Mouse (Mus musculus) midbrain, embryonic 11.5 days (tissue): Measurements from ENCODE around the gene Tmem141. TPM values are rescaled to one million over a fixed set of nuclear protein-coding genes. Genes with fewer than 3 reads are reported as not detected.

ENCODE experiments used
- ATAC-seq: fragments of 200-750 bp; cut with Nextera tagmentation; 2 replicates; pipeline ENCODE4 v1.8.0; 2017; ENCODE audit warnings: moderate TSS enrichment, moderate library complexity; ENCODE audit not compliant: low FRiP score
- DNase-seq: peaks from one replicate; pipeline ENCODE4 v3.0.0; 2015; ENCODE audit warnings: low spot score; ENCODE audit errors: missing footprints
- H3K27ac ChIP-seq: fragments of 300-500 bp; sonication (generic); 2 replicates; pipeline ENCODE4 v1.5.1; 2014; ENCODE audit warnings: low read depth, low read length
- H3K27me3 ChIP-seq: fragments of 300-500 bp; sonication (generic); 2 replicates; pipeline ENCODE4 v1.6.1; 2014; ENCODE audit warnings: mild to moderate bottlenecking, low read length, moderate library complexity, mixed read lengths; ENCODE audit not compliant: control insufficient read depth, insufficient read depth
- H3K36me3 ChIP-seq: fragments of 300-500 bp; sonication (generic); 2 replicates; pipeline ENCODE4 v1.6.1; 2014; ENCODE audit warnings: mild to moderate bottlenecking, low read length, moderate library complexity, mixed read lengths; ENCODE audit not compliant: control insufficient read depth, insufficient read depth
- H3K4me1 ChIP-seq: fragments of 300-500 bp; sonication (generic); 2 replicates; pipeline ENCODE4 v1.6.1; 2014; ENCODE audit warnings: low read length; ENCODE audit not compliant: control insufficient read depth, insufficient read depth
- H3K4me2 ChIP-seq: fragments of 300-500 bp; sonication (generic); 2 replicates; pipeline ENCODE4 v1.6.1; 2014; ENCODE audit warnings: mild to moderate bottlenecking, moderate library complexity
- H3K4me3 ChIP-seq: fragments of 300-500 bp; sonication (generic); 2 replicates; pipeline ENCODE4 v1.5.1; 2014; ENCODE audit warnings: low read depth, low read length
- H3K9ac ChIP-seq: fragments of 300-500 bp; sonication (generic); 2 replicates; pipeline ENCODE4 v1.6.1; 2014; ENCODE audit warnings: low read length
- H3K9me3 ChIP-seq: fragments of 300-500 bp; sonication (generic); 2 replicates; pipeline ENCODE4 v1.6.1; 2016; ENCODE audit warnings: low read length; ENCODE audit not compliant: control insufficient read depth
- WGBS: fragments of 180-500 bp; shearing (Covaris S2); extraction: QIAGEN DNeasy Blood & Tissue Kit; methylation state at CpG from one replicate; pipeline ENCODE4 v1.1.7; 2014; 5-methylcytosine and 5-hydroxymethylcytosine counted together
- polyA plus RNA-seq: library from polyadenylated mRNA; unstranded; fragments of >200 nt; fragmentation: Nextera tagmentation; extraction: Ambion mirVana; gene quantifications from 2 replicates; pipeline ENCODE4 v1.2.1, GENCODE M21; 2014

Tmem141 gene
- polyA plus RNA-seq, 1 experiment from 2014 or later, result 19.1 TPM

GRCm38 (mm10) chr2:25591863-25592262, 29.9 kb downstream of the Tmem141 start:
- Histone ChIP-seq H3K9me3 (no peaks in the 10 kb centered on the region), H3K27ac (no peak overlapping the region), H3K4me1 (no peaks in the 10 kb centered on the region), H3K4me2 (no peak overlapping the region), H3K27me3 (no peaks in the 10 kb centered on the region), H3K4me3 (no peak overlapping the region), H3K9ac (no peak overlapping the region), H3K36me3 (peaks cover 25% of the 10 kb centered on the region)
- DNase-seq, result no peak
- no peak for ATAC-seq
- 81% methylated on average over 2 of the region's 2 CpGs for WGBS

GRCm38 (mm10) chr2:25588227-25588907, 33.4 kb downstream of the Tmem141 start:
- Histone ChIP-seq H3K36me3 (peaks cover 21% of the 10 kb centered on the region), H3K9ac (no peak overlapping the region), H3K4me3 (no peak overlapping the region), H3K27me3 (no peaks in the 10 kb centered on the region), H3K4me2 (no peak overlapping the region), H3K9me3 (no peaks in the 10 kb centered on the region), H3K27ac (no peak overlapping the region), H3K4me1 (no peaks in the 10 kb centered on the region)
- DNase-seq (no peak), ATAC-seq (no peak)
- WGBS, result 92% methylated on average over 8 of the region's 8 CpGs

- no peak overlapping the region for H3K27ac ChIP-seq
- no peak overlapping the region for H3K9ac ChIP-seq
- H3K4me1 ChIP-seq, result 0 out of 2 replicates have a peak, but pooled peaks cover 2% of the 10 kb centered on the region
- DNase-seq (no peak), ATAC-seq (no peak)
- WGBS, result 93% methylated on average over 8 of the region's 8 CpGs
- H3K4me3 ChIP-seq, result no peak overlapping the region
- H3K4me2 ChIP-seq, result no peak overlapping the region
- H3K27me3 ChIP-seq, result no peaks in the 10 kb centered on the region
- peaks cover 16% of the 10 kb centered on the region for H3K36me3 ChIP-seq
- H3K9me3 ChIP-seq, result no peaks in the 10 kb centered on the region
Measured at GRCm38 (mm10) chr2:25587290-25587689, 34.5 kb downstream of the Tmem141 start.

- peaks cover 8% of the 10 kb centered on the region; the same call in 1 of the 2 replicates for H3K4me1 ChIP-seq
- H3K4me3 ChIP-seq, result no peak overlapping the region
- no peak overlapping the region for H3K9ac ChIP-seq
- no peak for DNase-seq
- H3K9me3 ChIP-seq, result no peaks in the 10 kb centered on the region
- no peak overlapping the region for H3K4me2 ChIP-seq
- peaks cover 8% of the 10 kb centered on the region for H3K27me3 ChIP-seq
- H3K27ac ChIP-seq, result no peak overlapping the region
- no peak for ATAC-seq
- WGBS, result 91% methylated on average over 3 of the region's 3 CpGs
- H3K36me3 ChIP-seq, result peaks cover 11% of the 10 kb centered on the region
Measured at GRCm38 (mm10) chr2:25585601-25586000, 36.2 kb downstream of the Tmem141 start.

- Histone ChIP-seq H3K9ac (no peak overlapping the region), H3K27me3 (peaks cover 16% of the 10 kb centered on the region), H3K36me3 (peaks cover 7% of the 10 kb centered on the region), H3K4me3 (no peak overlapping the region), H3K4me2 (no peak overlapping the region), H3K4me1 (peaks cover 8% of the 10 kb centered on the region; the same call in 1 of the 2 replicates), H3K27ac (no peak overlapping the region), H3K9me3 (no peaks in the 10 kb centered on the region)
- 88% methylated on average over 4 of the region's 4 CpGs for WGBS
- DNase-seq (no peak), ATAC-seq (no peak)
Measured at GRCm38 (mm10) chr2:25584856-25585255, 36.9 kb downstream of the Tmem141 start.

GRCm38 (mm10) chr2:25584152-25584551, 37.7 kb downstream of the Tmem141 start:
- H3K27ac ChIP-seq, result no peak overlapping the region
- ATAC-seq, result no peak
- peaks cover 10% of the 10 kb centered on the region; the same call in 1 of the 2 replicates for H3K4me1 ChIP-seq
- H3K36me3 ChIP-seq, result peaks cover 6% of the 10 kb centered on the region
- H3K9ac ChIP-seq, result no peak overlapping the region
- no peak for DNase-seq
- peaks cover 23% of the 10 kb centered on the region for H3K27me3 ChIP-seq
- no peaks in the 10 kb centered on the region for H3K9me3 ChIP-seq
- 98% methylated on average over 3 of the region's 3 CpGs for WGBS
- no peak overlapping the region for H3K4me2 ChIP-seq
- no peak overlapping the region for H3K4me3 ChIP-seq

- H3K27me3 ChIP-seq, result peaks cover 29% of the 10 kb centered on the region
- H3K27ac ChIP-seq, result no peak overlapping the region
- no peak overlapping the region for H3K4me2 ChIP-seq
- no peak overlapping the region for H3K4me3 ChIP-seq
- no peak overlapping the region for H3K9ac ChIP-seq
- H3K4me1 ChIP-seq, result peaks cover 10% of the 10 kb centered on the region; the same call in 1 of the 2 replicates
- ATAC-seq (no peak), DNase-seq (no peak)
- no peaks in the 10 kb centered on the region for H3K9me3 ChIP-seq
- peaks cover 6% of the 10 kb centered on the region for H3K36me3 ChIP-seq
- WGBS, result 79% methylated on average over 4 of the region's 4 CpGs
Measured at GRCm38 (mm10) chr2:25583571-25583970, 38.2 kb downstream of the Tmem141 start.

GRCm38 (mm10) chr2:25583120-25583481, 38.7 kb downstream of the Tmem141 start:
- no peak overlapping the region for H3K9ac ChIP-seq
- peaks cover 6% of the 10 kb centered on the region for H3K36me3 ChIP-seq
- DNase-seq, result no peak
- H3K4me2 ChIP-seq, result no peak overlapping the region
- ATAC-seq, result no peak
- H3K4me3 ChIP-seq, result no peak overlapping the region
- H3K27ac ChIP-seq, result no peak overlapping the region
- 88% methylated on average over 6 of the region's 6 CpGs for WGBS
- H3K27me3 ChIP-seq, result peaks cover 33% of the 10 kb centered on the region
- H3K9me3 ChIP-seq, result no peaks in the 10 kb centered on the region
- H3K4me1 ChIP-seq, result peaks cover 10% of the 10 kb centered on the region; the same call in 1 of the 2 replicates

- H3K9ac ChIP-seq, result no peak overlapping the region
- no peak overlapping the region for H3K4me2 ChIP-seq
- DNase-seq, result no peak
- peaks cover 6% of the 10 kb centered on the region for H3K36me3 ChIP-seq
- no peaks in the 10 kb centered on the region for H3K9me3 ChIP-seq
- H3K4me1 ChIP-seq, result peaks cover 13% of the 10 kb centered on the region
- H3K4me3 ChIP-seq, result no peak overlapping the region
- peaks cover 38% of the 10 kb centered on the region for H3K27me3 ChIP-seq
- ATAC-seq, result no peak
- H3K27ac ChIP-seq, result no peak overlapping the region
- 65% methylated on average over 12 of the region's 12 CpGs for WGBS
Measured at GRCm38 (mm10) chr2:25582466-25583119, 39.2 kb downstream of the Tmem141 start.
